Mouse (Mus musculus) urinary bladder, postnatal 10 days (tissue): ENCODE measurements around the gene Phf1.
"Not testable (repeated sequence)": the region's sequence is repeated elsewhere in the genome, so short reads cannot be mapped to it uniquely, and the experiment has no call there.

Source experiments
- DNase-seq: peaks from one replicate; pipeline ENCODE4 v3.0.0; 2022; ENCODE audit warnings: low spot score

Gene Phf1

GRCm38 (mm10) chr17:26932839-26933398, at the start of gene Phf1:
TSS of gene Phf1 (plus strand) at chr17:26933052.
- peak; percentile 89 for DNase-seq

DNA sequence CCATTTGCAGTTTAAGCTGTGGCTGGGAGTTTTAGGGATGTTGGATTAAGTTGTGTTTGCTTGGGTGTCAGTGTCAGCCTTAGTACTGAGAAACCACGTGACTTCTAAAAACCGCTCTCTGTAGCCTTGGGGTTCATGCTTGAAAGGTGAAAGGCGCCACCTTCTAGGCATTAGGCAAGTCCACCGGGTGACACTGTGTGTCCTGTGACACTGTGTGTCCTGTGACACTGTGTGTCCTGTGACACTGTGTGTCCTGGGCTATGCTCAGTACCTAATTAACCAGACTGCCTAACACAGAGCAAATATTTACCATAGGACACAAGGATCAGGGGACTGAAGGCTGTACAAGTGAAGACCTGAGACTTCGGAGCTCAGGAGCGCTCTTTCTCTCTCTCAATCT, 49.3 kb upstream of the Phf1 start:
- no peak for DNase-seq

DNA sequence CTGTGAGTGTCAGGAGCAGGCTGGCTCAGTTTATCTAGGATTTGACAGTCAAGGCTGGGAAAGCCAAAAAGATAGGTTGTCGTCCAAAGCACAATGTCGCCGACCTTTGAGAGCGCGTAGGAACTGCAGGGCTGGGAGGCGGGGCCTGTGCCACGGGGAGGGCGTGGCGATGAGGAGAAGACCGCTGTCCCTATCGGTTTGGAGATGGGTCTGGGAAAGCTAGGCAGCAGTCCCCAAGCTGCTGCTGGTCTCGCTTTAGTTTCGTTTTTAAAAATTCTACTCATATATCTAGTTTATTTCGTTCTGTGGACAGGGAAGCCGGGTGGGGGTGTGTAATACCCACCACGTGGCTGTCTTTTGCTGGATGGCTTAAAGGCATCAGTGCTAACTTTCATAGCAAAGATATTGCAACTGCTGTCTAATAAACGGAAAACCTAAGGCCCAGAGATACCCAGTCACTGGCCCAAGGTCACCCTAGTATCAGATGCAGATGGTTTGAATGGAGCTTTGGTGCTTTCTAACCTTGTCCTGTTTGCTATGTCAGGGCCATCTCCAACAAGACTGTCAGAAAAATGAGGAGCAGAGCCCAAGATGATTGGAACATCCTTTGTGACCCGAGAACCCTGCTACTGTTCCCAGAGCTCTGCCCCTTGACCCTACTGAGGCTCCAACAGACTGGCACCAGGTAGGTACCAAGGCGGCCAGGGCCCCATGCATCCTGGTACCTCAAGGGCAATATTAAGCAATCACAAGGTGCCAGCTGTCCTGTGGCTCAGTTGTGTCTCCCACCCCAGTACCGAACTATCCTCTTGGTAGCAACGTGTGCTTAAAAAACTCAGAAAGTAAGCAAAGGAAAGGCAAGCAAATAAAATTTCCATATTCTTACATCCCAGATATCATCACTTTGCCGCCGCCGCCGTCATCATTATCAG, 47.6 kb upstream of the Phf1 start:
- DNase-seq, result peak; percentile 25

- DNase-seq, result peak; percentile 45
These were observed 46.7 kb upstream of the Phf1 start for GRCm38 (mm10) chr17:26886047-26886749.

- no peak for DNase-seq
These were observed 44.9 kb upstream of the Phf1 start for GRCm38 (mm10) chr17:26887926-26888325.

GRCm38 (mm10) chr17:26892635-26893375, 40.0 kb upstream of the Phf1 start:
- no peak for DNase-seq

DNA sequence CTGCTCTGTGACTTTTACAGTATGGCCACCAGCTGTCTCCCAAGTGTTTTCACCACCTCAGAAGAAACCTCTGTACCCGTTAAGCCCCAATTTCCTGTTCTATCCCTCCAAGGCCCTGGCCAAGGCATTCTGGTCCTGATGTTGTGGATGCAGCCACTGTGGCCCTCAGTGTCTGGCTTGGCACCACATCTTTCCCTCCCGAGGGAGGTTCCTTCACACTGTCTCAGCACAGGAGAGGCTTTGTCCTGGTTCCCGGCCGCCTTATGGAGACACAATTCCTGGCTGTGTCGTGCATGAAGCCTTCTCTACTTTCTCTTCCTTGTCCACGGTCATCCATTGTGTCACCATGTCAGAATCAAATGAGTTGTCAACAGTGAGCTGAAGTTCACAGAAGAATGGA, 39.4 kb upstream of the Phf1 start:
- DNase-seq, result no peak

GRCm38 (mm10) chr17:26894342-26894741, 38.5 kb upstream of the Phf1 start:
- no peak for DNase-seq

DNA sequence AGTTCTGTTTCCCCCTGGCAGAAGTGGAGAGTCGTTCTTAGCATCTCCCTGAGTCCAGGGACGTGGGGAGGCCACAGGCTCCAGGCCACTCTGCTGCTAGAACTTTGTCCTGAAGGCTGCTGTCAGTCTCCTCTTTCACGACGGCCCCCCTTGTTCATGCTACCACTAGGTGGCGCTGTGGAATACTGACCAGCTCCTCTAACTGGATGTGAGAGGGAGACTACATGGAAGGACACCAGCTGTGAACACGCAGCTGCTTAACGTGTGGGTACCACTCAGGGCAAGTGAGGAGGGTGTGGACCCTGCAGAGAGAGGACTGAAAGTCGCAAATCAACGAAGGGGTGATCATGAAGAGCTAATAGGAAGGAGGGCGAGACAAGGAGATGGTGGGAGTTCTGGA, 37.3 kb upstream of the Phf1 start:
- peak; percentile 28 for DNase-seq

DNA sequence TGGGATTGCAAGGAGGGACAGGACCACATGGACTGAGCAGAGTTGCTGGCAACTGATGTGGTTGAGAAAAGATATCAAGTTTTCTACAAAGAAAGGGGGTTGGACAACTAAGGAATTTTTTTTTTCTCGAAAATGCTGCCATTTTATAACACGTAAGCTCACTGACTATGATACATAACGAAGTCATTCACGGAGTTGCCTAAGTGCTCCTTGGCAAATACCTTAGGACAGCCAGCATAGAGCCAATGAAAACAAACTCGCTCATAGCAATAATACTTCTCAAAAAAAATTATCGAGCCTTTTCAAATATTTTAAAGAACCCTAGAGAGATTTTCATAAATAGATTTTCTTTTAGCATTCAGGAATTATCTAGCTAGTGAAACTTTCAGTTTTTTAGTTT, 31.9 kb upstream of the Phf1 start:
- DNase-seq, result no peak

GRCm38 (mm10) chr17:26904320-26904719, 28.5 kb upstream of the Phf1 start:
- no peak for DNase-seq

DNA sequence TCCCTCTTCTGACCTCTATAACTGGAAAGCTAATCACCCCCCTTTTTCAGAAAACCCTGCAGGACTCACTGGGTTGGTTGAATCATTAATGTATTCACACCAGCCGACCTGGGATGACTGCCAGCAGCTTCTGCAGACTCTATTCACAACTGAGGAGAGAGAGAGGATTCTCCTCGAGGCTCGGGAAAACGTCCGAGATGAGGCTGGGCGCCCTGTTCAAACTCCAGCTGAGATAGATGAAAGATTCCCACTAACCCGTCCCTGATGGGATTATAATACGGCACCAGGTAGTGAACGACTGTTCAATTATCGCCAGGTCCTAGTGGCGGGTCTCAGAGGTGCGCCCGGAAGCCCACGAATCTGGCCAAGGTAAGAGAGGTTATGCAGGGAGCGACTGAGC, 25.3 kb upstream of the Phf1 start:
- not testable (repeated sequence) for DNase-seq

DNA sequence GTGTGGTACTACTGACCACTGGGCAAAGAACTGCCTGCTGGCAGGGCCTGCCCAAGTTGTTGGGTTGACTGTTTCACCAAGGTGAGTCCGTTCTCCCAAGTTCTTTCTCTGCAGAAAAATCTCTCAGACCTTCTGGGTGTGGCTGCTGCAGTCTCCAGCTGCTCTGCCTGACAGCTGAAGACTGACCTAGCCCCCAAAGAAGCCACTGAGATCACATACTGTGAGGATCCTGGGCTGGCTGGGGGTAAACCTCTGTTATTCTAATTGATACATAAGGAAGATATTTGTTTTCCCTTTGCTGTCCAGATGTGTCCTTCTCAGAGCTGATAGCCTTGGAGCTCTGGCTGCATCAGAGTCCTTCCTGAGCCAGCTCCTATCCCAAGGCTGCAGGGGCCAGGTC, 17.6 kb upstream of the Phf1 start:
- DNase-seq, result no peak

DNA sequence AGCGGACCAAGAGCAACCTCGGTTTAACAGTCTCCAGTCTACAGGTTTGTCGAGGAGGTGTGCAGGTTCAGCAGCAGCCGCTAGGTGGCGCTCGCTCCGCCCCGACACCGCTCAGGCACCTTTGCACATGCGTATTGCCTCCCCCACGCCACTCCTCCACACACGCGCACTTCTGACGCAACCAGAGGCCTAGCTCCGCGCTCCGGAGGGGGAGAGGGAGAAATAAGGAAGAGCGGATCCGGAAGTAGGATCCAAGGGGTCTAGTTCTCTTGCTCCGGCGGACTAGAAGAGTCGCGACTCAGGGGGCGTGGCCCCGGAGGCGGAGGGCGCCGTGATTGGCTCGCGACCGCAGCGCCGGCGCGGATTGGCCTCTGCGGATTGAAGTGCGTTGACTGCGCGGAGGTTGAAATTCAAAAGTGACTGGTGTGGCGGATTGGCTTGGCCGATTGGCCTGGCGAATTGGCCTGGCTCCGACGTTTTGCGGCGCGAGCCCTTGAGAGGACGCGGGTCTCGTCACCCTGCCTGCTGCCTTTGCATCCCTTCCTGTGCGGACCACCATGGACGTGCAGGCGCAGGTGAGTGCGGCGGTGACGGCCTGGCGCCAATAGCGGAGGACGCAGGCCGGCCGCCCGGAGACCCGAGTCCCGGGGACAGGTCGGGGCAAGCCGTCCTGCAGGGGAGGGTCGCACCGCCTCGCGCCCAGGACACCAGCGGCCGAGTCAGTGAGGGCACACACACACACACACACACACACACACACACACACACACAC, 16.0 kb upstream of the Phf1 start, which contains the start of gene Kifc5b:
Kifc5b (plus strand) TSS at position 381 of the 772 bp plus-strand sequence.
- DNase-seq, result peak; percentile 99

DNA sequence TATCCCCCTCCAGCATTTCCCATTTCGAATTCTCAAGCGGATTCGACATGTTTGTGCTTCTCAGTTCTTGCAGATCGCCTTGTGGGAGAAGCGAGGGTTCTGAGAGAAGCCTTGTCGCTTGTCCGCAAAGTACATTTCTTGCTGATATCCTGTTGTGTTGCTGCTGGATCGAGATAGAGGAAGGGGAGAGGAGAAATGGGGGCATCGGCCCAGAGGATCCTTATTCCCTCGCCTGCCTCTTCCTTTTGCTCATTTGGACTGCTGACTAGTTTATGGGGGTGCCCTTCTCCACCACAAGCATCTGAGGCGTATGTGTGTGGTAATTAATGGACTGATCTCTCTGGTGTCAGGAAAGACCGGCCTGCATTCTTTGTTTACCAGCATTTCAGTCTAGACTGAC, 15.3 kb upstream of the Phf1 start:
- DNase-seq, result not testable (repeated sequence)

DNA sequence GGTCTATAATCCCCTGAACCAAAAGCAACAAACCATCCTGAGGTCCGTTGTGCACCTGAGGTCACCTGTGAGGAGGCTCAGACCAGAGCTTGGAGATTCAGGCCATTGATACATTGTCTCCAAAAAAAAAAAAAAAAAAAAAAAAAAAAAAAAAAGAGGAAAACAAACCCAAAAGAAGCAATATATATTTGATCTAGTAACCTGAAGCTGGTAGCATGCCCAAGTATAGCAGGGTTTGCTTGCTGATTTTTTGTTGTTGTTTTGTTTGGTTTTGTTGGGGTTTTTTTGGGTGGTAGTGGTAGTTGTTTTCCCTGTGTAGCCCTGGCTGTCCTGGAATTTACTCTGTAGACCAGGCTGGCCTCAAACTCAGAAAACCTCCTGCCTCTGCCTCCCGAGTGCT, 14.5 kb upstream of the Phf1 start:
- DNase-seq, result no peak

- DNase-seq, result not testable (repeated sequence)
These were observed 13.3 kb upstream of the Phf1 start for GRCm38 (mm10) chr17:26919516-26919915.

DNA sequence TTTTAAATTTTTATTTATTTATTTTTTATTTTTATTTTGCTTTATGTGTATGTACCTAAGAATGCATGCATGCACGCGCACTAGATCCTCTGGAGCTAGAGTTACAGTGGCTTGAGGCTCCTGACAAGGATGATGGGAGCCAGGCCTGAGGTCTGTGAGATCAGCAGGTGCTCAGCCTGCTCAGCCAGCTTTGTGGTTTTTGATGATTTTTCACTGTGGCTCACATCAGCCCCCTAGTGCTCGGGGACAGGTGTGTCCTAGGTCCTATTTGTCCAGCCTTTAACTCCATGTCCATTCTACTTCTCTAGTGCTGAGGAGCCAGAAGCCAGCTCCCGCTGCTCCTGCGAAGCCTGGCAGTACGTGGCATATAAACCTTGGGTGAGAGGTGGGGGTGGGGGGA, 10.5 kb upstream of the Phf1 start:
- not testable (repeated sequence) for DNase-seq

- DNase-seq, result not testable (repeated sequence)
These were observed 7.4 kb upstream of the Phf1 start for GRCm38 (mm10) chr17:26925414-26925813.

DNA sequence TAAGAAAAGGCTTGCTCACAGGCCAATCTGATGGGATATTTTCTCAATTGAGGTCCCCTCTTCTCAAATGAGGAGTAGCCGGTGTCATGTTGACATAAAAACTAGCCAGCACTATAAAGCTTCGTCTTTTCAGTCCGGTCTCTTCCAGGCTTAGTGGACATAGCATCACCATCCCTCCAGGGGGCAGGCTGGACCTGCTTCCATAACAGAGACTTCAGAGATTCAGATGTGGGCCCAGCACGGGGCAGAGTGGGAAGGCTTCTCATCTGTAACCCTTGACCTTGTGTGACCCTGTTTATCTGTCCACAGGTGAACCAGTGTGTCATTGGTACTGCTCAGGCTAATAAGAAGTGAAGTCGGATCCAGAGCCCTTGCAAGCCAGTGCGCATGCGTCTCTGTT, 1.1 kb upstream of the Phf1 start:
- DNase-seq, result not testable (repeated sequence)

- DNase-seq, result no peak
These were observed 567 bp downstream of the Phf1 start for GRCm38 (mm10) chr17:26933419-26933818.
